Mouse (Mus musculus): ENCODE data around the gene Palm2. TPM values are rescaled to one million over a fixed set of nuclear protein-coding genes. Genes with fewer than 3 reads are reported as not detected.

Palm2 gene
- polyA plus RNA-seq, 1 experiment: 7.7 TPM

- TF ChIP-seq CTCF (IDR thresholded peaks at IDR 0.05; ENCODE audit: borderline replicate concordance, extremely low read depth, insufficient read depth, insufficient read length) (no peak), POLR2A (IDR thresholded peaks at IDR 0.05; ENCODE audit: borderline replicate concordance, extremely low read depth, insufficient read depth, insufficient read length, poor library complexity, severe bottlenecking) (no peak)
- no peak for DNase-seq (ENCODE audit: low read depth)
Observed at GRCm38 (mm10) chr4:57570229-57570628, 136.2 kb downstream of the Palm2 start.

- no peak for TF ChIP-seq POLR2A (IDR thresholded peaks at IDR 0.05; ENCODE audit: borderline replicate concordance, extremely low read depth, insufficient read depth, insufficient read length, poor library complexity, severe bottlenecking)
- no peak for TF ChIP-seq CTCF (IDR thresholded peaks at IDR 0.05; ENCODE audit: borderline replicate concordance, extremely low read depth, insufficient read depth, insufficient read length)
- DNase-seq (ENCODE audit: low read depth): no peak
Observed at GRCm38 (mm10) chr4:57574181-57574580, 140.1 kb downstream of the Palm2 start.

GRCm38 (mm10) chr4:57574646-57575045, 140.6 kb downstream of the Palm2 start:
- DNase-seq (ENCODE audit: low read depth): no peak
- TF ChIP-seq POLR2A (IDR thresholded peaks at IDR 0.05; ENCODE audit: borderline replicate concordance, extremely low read depth, insufficient read depth, insufficient read length, poor library complexity, severe bottlenecking): no peak
- TF ChIP-seq CTCF (IDR thresholded peaks at IDR 0.05; ENCODE audit: borderline replicate concordance, extremely low read depth, insufficient read depth, insufficient read length): no peak

DNA sequence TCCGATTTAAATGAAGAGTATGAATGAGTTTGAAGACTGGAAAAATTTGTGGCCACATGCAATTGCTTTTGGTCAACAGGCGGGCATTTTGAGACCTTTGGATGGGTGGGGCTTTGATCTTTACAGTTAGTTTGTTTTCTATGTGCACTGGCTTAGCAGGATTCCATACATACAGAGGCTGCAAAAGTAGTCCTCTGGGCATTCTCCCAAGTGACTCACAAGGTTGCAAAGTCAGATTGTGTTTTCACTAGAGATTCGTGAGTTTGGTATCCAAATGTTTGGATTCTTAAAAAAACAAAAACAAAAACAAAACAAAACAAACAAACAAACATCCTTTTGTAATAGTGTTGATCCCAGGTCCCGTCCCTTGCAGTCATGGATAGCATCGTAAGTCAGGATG, 141.6 kb downstream of the Palm2 start:
- no peak for DNase-seq (ENCODE audit: low read depth)
- TF ChIP-seq CTCF (IDR thresholded peaks at IDR 0.05; ENCODE audit: borderline replicate concordance, extremely low read depth, insufficient read depth, insufficient read length): no peak
- no peak for TF ChIP-seq POLR2A (IDR thresholded peaks at IDR 0.05; ENCODE audit: borderline replicate concordance, extremely low read depth, insufficient read depth, insufficient read length, poor library complexity, severe bottlenecking)

DNA sequence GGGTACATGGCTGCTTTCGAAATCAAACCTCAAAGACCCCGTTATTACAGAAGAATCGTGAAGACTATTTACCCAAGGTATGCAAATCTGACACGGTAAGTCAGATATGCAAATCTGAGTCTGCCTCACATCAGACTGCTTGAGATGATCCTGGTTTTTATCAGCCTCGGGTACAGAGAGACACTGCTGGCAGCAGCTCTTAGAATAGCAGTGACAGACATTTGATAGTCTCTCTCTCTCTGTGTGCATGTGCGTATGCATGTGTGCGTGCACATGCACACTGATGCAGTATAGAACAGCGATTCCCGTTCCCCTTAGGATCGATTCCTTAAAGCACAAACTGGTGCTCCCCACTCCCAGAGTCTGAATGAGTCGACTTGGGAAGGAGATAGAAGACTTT, 142.0 kb downstream of the Palm2 start:
- no peak for TF ChIP-seq POLR2A (IDR thresholded peaks at IDR 0.05; ENCODE audit: borderline replicate concordance, extremely low read depth, insufficient read depth, insufficient read length, poor library complexity, severe bottlenecking)
- no peak for TF ChIP-seq CTCF (IDR thresholded peaks at IDR 0.05; ENCODE audit: borderline replicate concordance, extremely low read depth, insufficient read depth, insufficient read length)
- no peak for DNase-seq (ENCODE audit: low read depth)

DNA sequence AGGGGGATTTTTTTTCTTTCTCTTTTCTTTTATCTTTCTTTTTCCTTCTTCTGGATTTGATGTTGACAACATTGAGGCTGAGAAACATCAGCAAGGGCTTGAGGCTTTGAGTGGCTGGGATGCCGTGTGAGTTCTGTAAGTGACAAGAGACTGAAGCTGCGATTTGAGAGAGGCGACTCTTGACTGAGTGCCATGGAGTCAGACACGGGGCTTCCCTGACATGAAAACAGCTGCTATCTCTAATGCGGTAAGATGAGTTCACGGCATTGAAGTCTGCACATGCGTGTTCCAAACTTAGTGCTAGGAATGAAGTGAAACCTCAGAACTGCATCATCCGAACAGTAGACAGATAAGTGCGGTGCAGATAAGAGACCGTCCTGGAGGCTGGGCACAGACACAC, 145.6 kb downstream of the Palm2 start:
- no peak for DNase-seq (ENCODE audit: low read depth)
- TF ChIP-seq CTCF (IDR thresholded peaks at IDR 0.05; ENCODE audit: borderline replicate concordance, extremely low read depth, insufficient read depth, insufficient read length) (no peak), POLR2A (IDR thresholded peaks at IDR 0.05; ENCODE audit: borderline replicate concordance, extremely low read depth, insufficient read depth, insufficient read length, poor library complexity, severe bottlenecking) (no peak)

- TF ChIP-seq CTCF (IDR thresholded peaks at IDR 0.05; ENCODE audit: borderline replicate concordance, extremely low read depth, insufficient read depth, insufficient read length): no peak
- TF ChIP-seq POLR2A (IDR thresholded peaks at IDR 0.05; ENCODE audit: borderline replicate concordance, extremely low read depth, insufficient read depth, insufficient read length, poor library complexity, severe bottlenecking): no peak
- no peak for DNase-seq (ENCODE audit: low read depth)
Observed at GRCm38 (mm10) chr4:57585281-57585800, 151.3 kb downstream of the Palm2 start.

GRCm38 (mm10) chr4:57586933-57587658, 153.0 kb downstream of the Palm2 start:
- TF ChIP-seq POLR2A (IDR thresholded peaks at IDR 0.05; ENCODE audit: borderline replicate concordance, extremely low read depth, insufficient read depth, insufficient read length, poor library complexity, severe bottlenecking): no peak
- TF ChIP-seq CTCF (IDR thresholded peaks at IDR 0.05; ENCODE audit: borderline replicate concordance, extremely low read depth, insufficient read depth, insufficient read length): no peak
- DNase-seq (ENCODE audit: low read depth): no peak

DNA sequence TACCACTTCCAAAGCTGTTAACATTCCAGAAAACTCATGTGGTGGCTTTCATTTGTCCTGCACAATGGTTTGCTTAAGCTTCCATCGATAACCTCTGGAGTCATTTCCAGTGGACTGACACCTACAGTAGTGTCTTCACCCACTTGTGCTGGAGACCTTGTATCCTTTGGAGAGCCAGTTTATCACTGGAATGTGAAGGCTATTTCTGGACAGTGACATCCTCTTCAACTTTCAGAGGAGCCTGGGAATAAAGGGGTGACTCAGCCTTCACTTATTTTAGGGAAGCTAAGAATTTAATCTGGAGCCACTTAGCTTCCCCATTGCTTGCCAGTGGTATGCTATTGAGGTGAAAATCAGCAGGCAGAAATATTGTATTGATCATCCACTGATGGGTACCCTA, 154.3 kb downstream of the Palm2 start:
- no peak for TF ChIP-seq CTCF (IDR thresholded peaks at IDR 0.05; ENCODE audit: borderline replicate concordance, extremely low read depth, insufficient read depth, insufficient read length)
- TF ChIP-seq POLR2A (IDR thresholded peaks at IDR 0.05; ENCODE audit: borderline replicate concordance, extremely low read depth, insufficient read depth, insufficient read length, poor library complexity, severe bottlenecking): no peak
- no peak for DNase-seq (ENCODE audit: low read depth)

- TF ChIP-seq CTCF (IDR thresholded peaks at IDR 0.05; ENCODE audit: borderline replicate concordance, extremely low read depth, insufficient read depth, insufficient read length): no peak
- no peak for TF ChIP-seq POLR2A (IDR thresholded peaks at IDR 0.05; ENCODE audit: borderline replicate concordance, extremely low read depth, insufficient read depth, insufficient read length, poor library complexity, severe bottlenecking)
- DNase-seq (ENCODE audit: low read depth): no peak
Observed at GRCm38 (mm10) chr4:57592751-57593150, 158.7 kb downstream of the Palm2 start.

GRCm38 (mm10) chr4:57599946-57600345, 165.9 kb downstream of the Palm2 start:
- no peak for DNase-seq (ENCODE audit: low read depth)
- TF ChIP-seq CTCF (IDR thresholded peaks at IDR 0.05; ENCODE audit: borderline replicate concordance, extremely low read depth, insufficient read depth, insufficient read length) (no peak), POLR2A (IDR thresholded peaks at IDR 0.05; ENCODE audit: borderline replicate concordance, extremely low read depth, insufficient read depth, insufficient read length, poor library complexity, severe bottlenecking) (no peak)

Measured in brain, embryonic 14.5 days (tissue).